Mouse (Mus musculus): ENCODE measurements at regions not wholly inside any gene's neighbourhood (a gene's known extent, or its start where the extent isn't known, plus 50 kb on each side); places are given as distances from the start of the nearest gene placed in this dataset.

DNA sequence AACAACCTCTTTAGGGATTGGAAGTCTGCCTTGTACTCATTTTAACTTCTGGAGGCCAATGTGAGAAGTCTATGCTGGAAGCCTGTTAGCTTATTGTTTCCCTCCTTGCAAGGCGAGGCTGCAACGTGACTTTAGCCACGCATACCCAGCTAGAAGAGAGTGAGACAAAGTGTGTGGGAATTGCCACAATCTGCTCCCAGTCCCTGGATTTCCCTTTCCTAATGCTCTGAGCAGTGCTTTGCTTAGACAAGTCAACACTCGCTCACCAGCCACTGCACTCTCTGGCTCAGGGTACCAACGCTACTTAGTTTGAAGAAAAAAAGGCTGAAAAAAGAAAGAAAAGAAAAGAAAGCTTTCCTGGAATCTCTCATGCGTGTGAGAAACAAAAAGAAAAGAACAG lies 147.5 kb upstream of the Pik3r1 start:
- no peaks in the 10 kb centered on the region for H3K9me3 ChIP-seq (ENCODE audit: low read length)
- H3K27ac ChIP-seq (ENCODE audit: low read depth, low read length), result no peak overlapping the region
- no peaks in the 10 kb centered on the region for H3K27me3 ChIP-seq (ENCODE audit: insufficient read depth, low read length)
- no peak overlapping the region for H3K9ac ChIP-seq
- H3K36me3 ChIP-seq (ENCODE audit: insufficient read depth), result no peaks in the 10 kb centered on the region
- 0 out of 2 replicates have a peak, but pooled peaks have one; percentile 1 for ATAC-seq
- peaks cover 9% of the 10 kb centered on the region; the same call in 1 of the 2 replicates for H3K4me1 ChIP-seq (ENCODE audit: insufficient read depth)
- H3K4me2 ChIP-seq (ENCODE audit: low read depth), result no peak overlapping the region
- TF ChIP-seq CTCF (IDR thresholded peaks at IDR 0.05; ENCODE audit: low read depth), result no peak
- H3K4me3 ChIP-seq (ENCODE audit: low read depth, low read length), result no peak overlapping the region
- DNase-seq, result no peak
- 31% methylated on average over 6 of the region's 6 CpGs for WGBS

- Histone ChIP-seq H3K4me3 (ENCODE audit: low read depth, low read length) (no peak overlapping the region), H3K27me3 (ENCODE audit: insufficient read depth, low read length) (no peaks in the 10 kb centered on the region), H3K36me3 (ENCODE audit: insufficient read depth) (no peaks in the 10 kb centered on the region), H3K4me2 (ENCODE audit: low read depth) (no peak overlapping the region), H3K9ac (no peak overlapping the region), H3K27ac (ENCODE audit: low read depth, low read length) (no peak overlapping the region), H3K4me1 (ENCODE audit: insufficient read depth) (peaks cover 9% of the 10 kb centered on the region; the same call in 1 of the 2 replicates), H3K9me3 (ENCODE audit: low read length) (no peaks in the 10 kb centered on the region)
- 64% methylated on average over 6 of the region's 6 CpGs for WGBS
- no peak for DNase-seq
- ATAC-seq, result no peak
- no peak for TF ChIP-seq CTCF (IDR thresholded peaks at IDR 0.05; ENCODE audit: low read depth)
Measured at GRCm38 (mm10) chr13:101915948-101916594, 148.1 kb upstream of the Pik3r1 start.

DNA sequence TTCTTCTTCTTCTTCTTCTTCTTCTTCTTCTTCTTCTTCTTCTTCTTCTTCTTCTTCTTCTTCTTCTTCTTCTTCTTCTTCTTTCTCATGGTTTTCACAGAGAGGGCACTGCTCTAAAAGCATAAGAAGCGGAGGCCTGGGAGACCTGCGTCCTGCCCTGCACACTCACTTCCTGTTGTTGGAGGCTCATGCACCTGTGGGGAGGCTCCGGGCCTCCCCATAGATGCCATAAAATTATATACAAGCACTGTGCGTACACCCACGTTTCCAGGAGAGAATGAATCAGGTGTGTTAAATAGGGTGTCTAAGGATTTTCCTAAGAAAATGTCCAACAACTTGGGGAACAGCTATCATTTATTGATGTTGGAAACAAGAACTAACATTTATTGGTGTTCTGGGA lies 148.9 kb upstream of the Pik3r1 start:
- Histone ChIP-seq H3K4me2 (ENCODE audit: low read depth) (no peak overlapping the region), H3K27me3 (ENCODE audit: insufficient read depth, low read length) (no peaks in the 10 kb centered on the region), H3K27ac (ENCODE audit: low read depth, low read length) (no peak overlapping the region), H3K9ac (no peak overlapping the region), H3K9me3 (ENCODE audit: low read length) (no peaks in the 10 kb centered on the region), H3K4me3 (ENCODE audit: low read depth, low read length) (no peak overlapping the region), H3K4me1 (ENCODE audit: insufficient read depth) (peaks cover 9% of the 10 kb centered on the region; the same call in 1 of the 2 replicates), H3K36me3 (ENCODE audit: insufficient read depth) (no peaks in the 10 kb centered on the region)
- 92% methylated on average over 5 of the region's 5 CpGs for WGBS
- DNase-seq, result no peak
- no peak for TF ChIP-seq CTCF (IDR thresholded peaks at IDR 0.05; ENCODE audit: low read depth)
- no peak for ATAC-seq

DNA sequence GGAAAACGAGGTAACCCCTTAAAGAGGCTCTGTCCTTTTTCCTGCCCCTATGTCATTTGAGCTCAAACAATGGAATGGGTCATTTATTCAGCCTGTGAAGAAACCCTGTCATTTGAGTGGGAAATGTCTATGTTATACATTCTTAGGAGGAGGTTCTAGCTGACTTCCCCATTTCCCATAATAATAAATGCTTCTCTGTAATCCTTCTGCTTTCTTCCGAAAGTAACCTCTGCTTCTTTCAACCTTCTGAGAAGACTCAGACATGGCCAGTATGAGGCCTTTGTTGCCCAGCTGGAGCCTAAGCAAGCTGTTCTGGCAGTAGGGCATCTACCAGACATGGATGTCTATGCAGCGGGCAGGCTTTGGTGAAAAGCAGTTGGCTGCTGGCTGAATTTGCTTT lies 150.2 kb upstream of the Pik3r1 start:
- DNase-seq (no peak), ATAC-seq (no peak)
- Histone ChIP-seq H3K4me3 (ENCODE audit: low read depth, low read length) (no peak overlapping the region), H3K27ac (ENCODE audit: low read depth, low read length) (no peak overlapping the region), H3K36me3 (ENCODE audit: insufficient read depth) (no peaks in the 10 kb centered on the region), H3K9me3 (ENCODE audit: low read length) (no peaks in the 10 kb centered on the region), H3K4me1 (ENCODE audit: insufficient read depth) (peaks cover 9% of the 10 kb centered on the region; the same call in 1 of the 2 replicates), H3K4me2 (ENCODE audit: low read depth) (no peak overlapping the region), H3K9ac (no peak overlapping the region), H3K27me3 (ENCODE audit: insufficient read depth, low read length) (no peaks in the 10 kb centered on the region)
- 74% methylated on average over 3 of the region's 3 CpGs for WGBS
- TF ChIP-seq CTCF (IDR thresholded peaks at IDR 0.05; ENCODE audit: low read depth), result no peak

- WGBS, result 81% methylated on average over 5 of the region's 5 CpGs
- no peak for ATAC-seq
- TF ChIP-seq CTCF (IDR thresholded peaks at IDR 0.05; ENCODE audit: low read depth), result no peak
- Histone ChIP-seq H3K9me3 (ENCODE audit: low read length) (no peaks in the 10 kb centered on the region), H3K4me2 (ENCODE audit: low read depth) (no peak overlapping the region), H3K27me3 (ENCODE audit: insufficient read depth, low read length) (no peaks in the 10 kb centered on the region), H3K4me1 (ENCODE audit: insufficient read depth) (peaks cover 9% of the 10 kb centered on the region; the same call in 1 of the 2 replicates), H3K9ac (no peak overlapping the region), H3K36me3 (ENCODE audit: insufficient read depth) (no peaks in the 10 kb centered on the region), H3K4me3 (ENCODE audit: low read depth, low read length) (no peak overlapping the region), H3K27ac (ENCODE audit: low read depth, low read length) (no peak overlapping the region)
- DNase-seq, result no peak
Measured at GRCm38 (mm10) chr13:101919266-101919665, 151.2 kb upstream of the Pik3r1 start.

DNA sequence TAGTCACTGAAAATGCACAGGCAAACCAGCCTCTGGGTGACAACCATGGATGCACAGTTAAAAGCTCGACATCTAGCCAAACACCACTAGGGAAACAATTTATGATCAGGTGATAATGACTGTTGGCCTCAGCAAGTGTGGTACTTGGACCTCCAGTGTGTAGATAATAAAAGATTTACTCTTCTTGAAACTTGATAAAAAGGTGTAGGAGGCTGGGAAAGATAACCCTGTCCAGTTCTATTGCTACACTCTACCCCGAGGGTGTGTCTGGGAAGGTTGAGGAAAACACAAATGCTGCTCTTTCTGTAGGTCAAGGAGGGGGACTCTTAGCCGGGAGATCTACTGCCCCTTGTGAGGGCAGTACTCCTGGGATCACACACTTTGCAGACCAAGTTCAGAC lies 152.4 kb upstream of the Pik3r1 start:
- H3K9me3 ChIP-seq (ENCODE audit: low read length), result no peaks in the 10 kb centered on the region
- ATAC-seq (no peak), DNase-seq (no peak)
- H3K27me3 ChIP-seq (ENCODE audit: insufficient read depth, low read length), result no peaks in the 10 kb centered on the region
- H3K4me3 ChIP-seq (ENCODE audit: low read depth, low read length), result no peak overlapping the region
- H3K4me2 ChIP-seq (ENCODE audit: low read depth), result no peak overlapping the region
- TF ChIP-seq CTCF (IDR thresholded peaks at IDR 0.05; ENCODE audit: low read depth), result no peak
- 91% methylated on average over 3 of the region's 3 CpGs for WGBS
- no peaks in the 10 kb centered on the region for H3K36me3 ChIP-seq (ENCODE audit: insufficient read depth)
- no peak overlapping the region for H3K9ac ChIP-seq
- H3K27ac ChIP-seq (ENCODE audit: low read depth, low read length), result no peak overlapping the region
- H3K4me1 ChIP-seq (ENCODE audit: insufficient read depth), result 0 out of 2 replicates have a peak, but pooled peaks cover 2% of the 10 kb centered on the region

DNA sequence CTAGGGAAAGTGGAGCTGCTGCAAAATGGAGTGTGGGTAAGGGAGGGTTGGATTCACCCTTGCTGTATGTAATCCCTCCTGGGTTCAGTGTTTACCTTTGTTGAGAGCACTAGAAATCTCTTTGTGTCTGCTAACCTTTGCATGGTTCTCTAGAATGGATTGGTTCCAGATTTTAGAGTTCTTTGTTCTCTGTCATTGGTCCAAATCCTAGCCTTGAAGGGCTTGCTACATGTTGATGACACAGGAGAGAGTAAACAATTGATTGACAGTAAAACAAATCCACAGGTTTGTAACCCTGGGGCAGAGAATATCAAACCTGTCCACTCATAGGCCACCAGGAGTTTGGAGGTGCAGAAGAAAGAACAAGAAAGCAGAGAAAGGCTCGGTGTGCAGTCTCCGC lies 156.6 kb upstream of the Pik3r1 start:
- Histone ChIP-seq H3K27me3 (ENCODE audit: insufficient read depth, low read length) (no peaks in the 10 kb centered on the region), H3K4me1 (ENCODE audit: insufficient read depth) (no peaks in the 10 kb centered on the region), H3K27ac (ENCODE audit: low read depth, low read length) (no peak overlapping the region), H3K9ac (no peak overlapping the region), H3K4me3 (ENCODE audit: low read depth, low read length) (no peak overlapping the region), H3K9me3 (ENCODE audit: low read length) (no peaks in the 10 kb centered on the region), H3K36me3 (ENCODE audit: insufficient read depth) (no peaks in the 10 kb centered on the region), H3K4me2 (ENCODE audit: low read depth) (no peak overlapping the region)
- no peak for TF ChIP-seq CTCF (IDR thresholded peaks at IDR 0.05; ENCODE audit: low read depth)
- 92% methylated on average over 2 of the region's 2 CpGs for whole genome bisulfite sequencing
- DNase-seq (no peak), ATAC-seq (no peak)

Data from forebrain, postnatal 0 days (tissue).